Mouse (Mus musculus) spleen, adult 2 months (tissue): ENCODE measurements around the gene 1600002K03Rik. TPM values are rescaled to one million over a fixed set of nuclear protein-coding genes. Genes with fewer than 3 reads are reported as not detected.

Experiments used
- DNase-seq, 2 experiments: peaks; one replicate each; pipeline versions ENCODE4 v3.0.0 to v3.0.0-alpha.2; 2012 to 2021; ENCODE audit warnings: low spot score in 2 of 2, low read depth in 1 of 2
- H3K27ac ChIP-seq: fragments of 200-500 bp; 2 replicates; pipeline ENCODE4 v1.5.1; 2012; ENCODE audit warnings: low read length, inconsistent platforms; ENCODE audit not compliant: insufficient read depth
- H3K27me3 ChIP-seq: fragments of 200-500 bp; 2 replicates; pipeline ENCODE4 v1.6.1; 2012; ENCODE audit warnings: mild to moderate bottlenecking, moderate library complexity, low read length, inconsistent platforms; ENCODE audit not compliant: control insufficient read depth, insufficient read depth
- H3K36me3 ChIP-seq: fragments of 200-500 bp; 2 replicates; pipeline ENCODE4 v1.6.1; 2012; ENCODE audit warnings: mild to moderate bottlenecking, low read length, inconsistent platforms; ENCODE audit not compliant: control insufficient read depth, insufficient read depth
- H3K4me1 ChIP-seq: fragments of 200-500 bp; 2 replicates; pipeline ENCODE4 v1.6.1; 2011; ENCODE audit warnings: inconsistent platforms; ENCODE audit not compliant: control insufficient read depth, insufficient read depth, insufficient read length
- H3K4me3 ChIP-seq: fragments of 200-500 bp; 2 replicates; pipeline ENCODE4 v1.5.1; 2011; ENCODE audit warnings: mild to moderate bottlenecking, inconsistent platforms; ENCODE audit not compliant: insufficient read depth, insufficient read length; ENCODE audit errors: extremely low read depth
- CTCF ChIP-seq: fragments of 200-500 bp; IDR thresholded peaks from 2 replicates; pipeline ENCODE4 v1.5.1; 2011; ENCODE audit warnings: mild to moderate bottlenecking, inconsistent platforms; ENCODE audit not compliant: insufficient read depth, insufficient read length, insufficient replicate concordance; ENCODE audit errors: extremely low read depth
- POLR2A ChIP-seq: fragments of 200-500 bp; IDR thresholded peaks from 2 replicates; pipeline ENCODE4 v1.6.1; 2011; ENCODE audit warnings: low read depth, low read length, inconsistent platforms
- WGBS: fragments of 180-500 bp; shearing (Covaris S2); methylation state at CpG from one replicate; pipeline ENCODE4 v1.1.7; 2018; 5-methylcytosine and 5-hydroxymethylcytosine counted together
- polyA plus RNA-seq: library from polyadenylated mRNA; depleted of rRNA; stranded (reverse); fragments of >200 nt; gene quantifications from 2 replicates; pipeline ENCODE4 v1.2.3, GENCODE M21; 2012

1600002K03Rik gene
- polyA plus RNA-seq, 1 experiment: 10.8 TPM

DNA sequence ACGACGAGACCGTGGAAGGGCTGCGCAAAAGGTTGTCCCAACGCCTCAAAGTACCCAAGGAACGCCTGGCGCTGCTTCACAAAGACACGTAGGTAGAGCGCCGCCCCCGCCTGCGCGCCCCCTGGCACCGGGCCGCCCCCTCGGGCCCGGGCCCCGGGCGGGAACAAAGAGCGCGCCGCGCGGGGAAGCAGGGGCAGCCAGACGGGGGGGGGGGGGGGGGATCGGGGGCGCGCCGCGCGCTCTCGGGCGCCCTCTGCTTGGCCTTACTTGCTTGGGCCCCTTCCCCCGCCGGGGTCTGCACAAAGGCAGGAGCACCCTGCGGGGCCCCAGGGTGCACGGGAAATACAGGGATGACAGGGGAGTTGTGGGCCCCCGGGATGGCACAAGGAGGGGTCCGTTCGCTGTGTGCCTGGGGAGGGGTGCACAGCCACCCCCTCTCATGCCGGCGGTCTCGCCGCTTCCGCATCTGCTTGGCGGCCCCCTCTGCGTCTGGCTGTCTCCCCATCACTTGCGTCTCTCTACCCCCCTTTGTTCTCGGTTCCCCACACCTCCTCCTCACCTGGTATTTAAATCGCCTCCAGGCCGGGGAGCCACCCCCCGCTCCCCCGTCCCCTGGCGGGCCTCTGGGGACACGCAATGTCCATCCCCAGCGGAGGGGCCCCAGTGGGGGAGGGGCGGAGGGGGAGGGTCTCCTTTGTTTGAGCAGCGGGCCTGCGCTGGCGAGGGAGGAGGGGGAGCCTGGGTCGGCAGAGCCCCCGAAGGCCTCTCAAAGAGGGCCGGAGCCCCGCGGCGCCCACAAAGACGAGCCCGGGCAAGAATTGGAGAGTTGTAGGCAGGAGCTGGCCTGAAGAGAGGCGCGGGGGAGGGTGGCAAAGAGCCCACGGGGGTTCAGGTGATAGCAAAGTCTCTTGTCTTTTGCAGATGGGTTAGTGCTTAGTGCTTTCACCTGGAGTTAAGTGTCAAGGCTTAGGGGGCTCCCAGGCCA, 22.2 kb upstream of the 1600002K03Rik start:
- peaks cover 24% of the 10 kb centered on the region for H3K4me1 ChIP-seq
- TF ChIP-seq POLR2A (peak; percentile 52), CTCF (no peak)
- peaks cover 37% of the 10 kb centered on the region for H3K36me3 ChIP-seq
- H3K27me3 ChIP-seq: no peaks in the 10 kb centered on the region
- WGBS: 2% methylated on average over 54 of the region's 71 CpGs
- peak overlapping the region; percentile 77 for H3K4me3 ChIP-seq
- DNase-seq: peak in 1 of 2 experiments; percentile 71
- H3K27ac ChIP-seq: peak overlapping the region; percentile 96

DNA sequence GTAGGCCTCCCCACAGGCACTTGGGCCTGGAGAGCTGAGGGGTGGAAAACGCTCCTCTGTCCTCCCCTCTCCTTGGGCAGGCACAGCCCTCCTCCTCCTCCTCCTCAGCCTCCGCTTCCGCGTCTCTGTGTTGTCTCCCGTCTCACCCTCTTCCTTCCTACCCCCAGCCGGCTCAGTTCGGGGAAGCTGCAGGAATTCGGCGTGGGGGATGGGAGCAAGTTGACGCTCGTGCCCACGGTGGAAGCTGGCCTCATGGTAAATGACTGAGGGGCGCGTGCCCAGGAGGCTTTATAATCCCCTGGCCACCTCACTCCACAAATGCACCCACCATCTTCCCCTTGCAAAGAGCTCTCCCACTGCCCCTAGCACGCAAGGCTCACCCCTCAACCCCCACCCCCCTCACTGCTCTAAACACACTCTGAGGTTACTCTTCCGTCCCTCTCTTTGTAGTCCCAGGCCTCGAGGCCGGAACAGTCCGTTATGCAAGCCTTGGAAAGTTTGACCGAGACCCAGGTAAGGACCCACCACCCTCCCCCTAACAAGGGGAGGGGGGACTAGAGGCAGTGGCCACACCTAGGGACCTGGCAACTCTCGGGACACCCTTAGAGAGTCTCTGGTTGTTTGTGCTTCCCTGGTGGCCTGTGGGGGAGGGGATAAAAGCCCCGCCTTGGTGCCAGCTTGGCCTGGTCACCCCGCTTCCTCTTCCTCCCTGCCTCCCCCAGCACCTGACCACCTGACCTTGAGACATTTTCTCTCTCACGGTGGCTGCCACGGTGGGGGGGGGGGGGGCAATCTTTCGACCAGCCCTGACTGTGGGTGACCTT, 21.3 kb upstream of the 1600002K03Rik start:
- Histone ChIP-seq H3K27me3 (no peaks in the 10 kb centered on the region), H3K36me3 (peaks cover 46% of the 10 kb centered on the region), H3K4me1 (peaks cover 28% of the 10 kb centered on the region), H3K4me3 (peak overlapping the region; percentile 77), H3K27ac (peak overlapping the region; percentile 96)
- DNase-seq: peak in 1 of 2 experiments; percentile 79
- WGBS: 2% methylated on average over 25 of the region's 26 CpGs
- TF ChIP-seq POLR2A: peak; percentile 13; the same call in 1 of the 2 replicates
- TF ChIP-seq CTCF: no peak

DNA sequence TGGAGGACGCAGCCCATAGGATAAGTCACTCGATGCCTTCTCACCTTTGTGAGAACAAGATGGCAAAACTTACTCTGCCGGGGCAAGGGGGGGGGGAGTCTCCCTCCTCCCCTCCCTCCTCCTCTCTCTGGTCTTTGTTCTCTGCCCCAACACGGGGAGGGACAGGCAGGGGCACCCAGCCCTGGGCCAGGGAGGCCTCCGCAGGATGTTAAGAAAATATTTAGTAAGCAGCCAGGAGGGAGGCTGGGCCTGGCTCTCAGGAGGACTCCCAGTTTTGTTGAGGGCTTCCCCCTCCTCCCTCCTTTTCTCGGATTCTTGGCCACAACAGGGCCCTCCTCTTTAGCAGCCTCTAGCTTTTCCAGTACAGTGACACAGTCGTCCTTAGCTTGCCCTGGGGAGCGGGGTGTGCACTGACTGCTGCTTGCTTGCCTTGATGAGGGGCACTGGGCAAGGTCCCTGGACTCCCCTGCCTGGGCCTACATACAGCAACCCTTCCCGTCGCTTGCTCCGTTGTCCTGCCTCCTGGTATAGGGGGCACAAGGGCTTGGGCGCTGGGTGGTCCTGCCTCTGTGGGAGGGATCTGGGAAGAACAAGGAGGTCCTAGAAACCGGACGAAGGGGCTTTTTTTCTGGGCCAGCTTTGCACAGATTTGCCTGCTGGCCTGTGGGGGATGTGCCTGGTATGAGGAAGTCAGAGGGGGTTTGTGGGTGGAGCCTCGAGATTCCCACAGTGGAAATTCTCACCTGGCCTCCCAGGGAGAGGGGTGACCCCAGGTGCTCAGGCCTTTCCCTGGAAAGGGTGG, 20.5 kb upstream of the 1600002K03Rik start:
- peaks cover 54% of the 10 kb centered on the region for H3K36me3 ChIP-seq
- H3K4me1 ChIP-seq: peaks cover 32% of the 10 kb centered on the region
- H3K4me3 ChIP-seq: peak overlapping the region; percentile 77; the same call in 1 of the 2 replicates
- WGBS: 18% methylated on average over 15 of the region's 15 CpGs
- H3K27me3 ChIP-seq: no peaks in the 10 kb centered on the region
- H3K27ac ChIP-seq: peak overlapping the region; percentile 96
- TF ChIP-seq CTCF: no peak
- TF ChIP-seq POLR2A: no peak
- peak in 1 of 2 experiments; percentile 51 for DNase-seq

DNA sequence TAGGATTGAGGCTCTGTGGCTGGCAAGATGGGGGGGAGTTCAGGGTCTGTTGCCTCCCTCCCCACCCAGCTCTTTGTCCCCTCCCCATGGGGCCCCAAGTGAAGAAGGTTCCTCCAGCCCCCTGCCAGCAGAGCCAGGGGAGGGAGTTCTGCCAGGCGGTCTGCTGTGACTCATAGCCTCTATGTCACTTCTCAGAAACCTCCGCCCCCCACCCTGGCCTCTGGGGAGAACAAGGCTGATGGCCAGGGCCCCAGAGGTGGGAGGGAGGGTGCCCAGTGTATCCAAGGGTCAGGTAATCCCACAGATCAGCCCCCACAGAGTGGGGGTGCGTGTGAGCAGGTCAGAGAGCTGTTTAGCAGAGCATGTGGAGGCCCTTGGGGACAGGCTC, 19.9 kb upstream of the 1600002K03Rik start:
- H3K27me3 ChIP-seq: no peaks in the 10 kb centered on the region
- peak overlapping the region; percentile 96 for H3K27ac ChIP-seq
- peak overlapping the region; percentile 77; the same call in 1 of the 2 replicates for H3K4me3 ChIP-seq
- no peak for TF ChIP-seq POLR2A
- TF ChIP-seq CTCF: no peak
- peaks cover 54% of the 10 kb centered on the region for H3K36me3 ChIP-seq
- peaks cover 31% of the 10 kb centered on the region for H3K4me1 ChIP-seq
- 32% methylated on average over 3 of the region's 3 CpGs for WGBS
- DNase-seq: peak in 1 of 2 experiments; percentile 56

DNA sequence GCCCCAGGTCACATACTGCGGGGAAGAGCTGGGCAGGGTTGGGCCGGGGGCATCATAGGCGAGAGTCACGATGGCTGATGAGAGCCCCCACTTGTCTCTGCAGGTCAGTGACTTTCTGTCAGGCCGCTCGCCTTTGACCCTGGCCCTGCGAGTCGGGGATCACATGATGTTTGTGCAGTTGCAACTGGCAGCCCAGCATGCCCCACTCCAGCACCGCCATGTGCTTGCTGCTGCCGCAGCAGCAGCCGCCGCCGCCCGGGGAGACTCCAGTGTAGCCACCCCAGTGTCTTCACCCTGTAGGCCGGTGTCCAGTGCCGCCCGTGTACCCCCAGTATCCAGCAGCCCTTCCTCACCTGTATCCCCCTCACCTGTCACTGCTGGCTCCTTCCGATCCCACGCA, 19.0 kb upstream of the 1600002K03Rik start:
- 91% methylated on average over 19 of the region's 19 CpGs for WGBS
- no peak for DNase-seq
- Histone ChIP-seq H3K36me3 (peaks cover 54% of the 10 kb centered on the region), H3K4me1 (peaks cover 30% of the 10 kb centered on the region), H3K4me3 (no peak overlapping the region), H3K27me3 (no peaks in the 10 kb centered on the region), H3K27ac (0 out of 2 replicates have a peak overlapping the region, but pooled peaks have one; percentile 96)
- no peak for TF ChIP-seq POLR2A
- TF ChIP-seq CTCF: no peak

DNA sequence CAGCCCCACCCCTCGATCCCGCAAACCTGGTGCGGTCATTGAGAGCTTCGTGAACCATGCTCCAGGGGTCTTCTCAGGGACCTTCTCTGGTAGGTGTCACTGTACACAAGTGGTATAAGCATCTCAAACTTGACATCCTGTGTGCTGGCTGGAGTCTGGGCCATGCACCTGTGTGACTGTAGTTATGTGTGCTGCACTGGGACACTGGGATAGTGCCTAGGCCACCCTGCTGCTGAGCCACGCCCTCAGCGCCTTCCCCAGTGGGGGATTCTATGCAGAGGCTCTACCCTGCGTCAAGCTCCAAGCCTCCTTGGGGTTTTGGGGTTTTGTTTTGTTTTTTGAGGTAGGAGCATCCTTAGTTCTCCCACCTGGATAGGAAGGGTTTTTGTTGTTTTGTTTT, 18.4 kb upstream of the 1600002K03Rik start:
- no peak overlapping the region for H3K4me3 ChIP-seq
- peaks cover 37% of the 10 kb centered on the region for H3K4me1 ChIP-seq
- TF ChIP-seq POLR2A (no peak), CTCF (no peak)
- peaks cover 54% of the 10 kb centered on the region for H3K36me3 ChIP-seq
- WGBS: 94% methylated on average over 7 of the region's 7 CpGs
- DNase-seq: no peak
- H3K27ac ChIP-seq: 0 out of 2 replicates have a peak overlapping the region, but pooled peaks have one; percentile 4
- no peaks in the 10 kb centered on the region for H3K27me3 ChIP-seq
